Mouse (Mus musculus) spleen, postnatal 36 days (tissue): ENCODE measurements around the gene Eci1.
A peak's percentile ranks its signal among the peaks of the same experiment; 100 is the strongest.
"Not testable (repeated sequence)": the region's sequence is repeated elsewhere in the genome, so short reads cannot be mapped to it uniquely, and the experiment has no call there.

Experiments used
- DNase-seq, 2 experiments: peaks; one replicate each; pipeline ENCODE4 v3.0.0; 2022; ENCODE audit warnings: low spot score in 2 of 2, mixed read lengths in 1 of 2

Eci1 gene

GRCm38 (mm10) chr17:24440377-24440776 lies 13.9 kb downstream of the Eci1 start:
- no peak for DNase-seq

GRCm38 (mm10) chr17:24441148-24441547 lies 14.7 kb downstream of the Eci1 start:
- DNase-seq: no peak

GRCm38 (mm10) chr17:24442107-24442506 lies 15.7 kb downstream of the Eci1 start:
- no peak for DNase-seq

GRCm38 (mm10) chr17:24442632-24443155 lies 16.3 kb downstream of the Eci1 start, which contains the start of gene Dnase1l2:
Gene Dnase1l2, minus strand, starts transcription at chr17:24443105.
- DNase-seq: no peak

GRCm38 (mm10) chr17:24443409-24443808 lies 17.0 kb downstream of the Eci1 start:
- DNase-seq: no peak

- no peak for DNase-seq
Observed at GRCm38 (mm10) chr17:24446590-24446989, 20.1 kb downstream of the Eci1 start.

- DNase-seq: no peak
Observed at GRCm38 (mm10) chr17:24449507-24449906, 23.1 kb downstream of the Eci1 start.

GRCm38 (mm10) chr17:24451220-24451619 lies 24.8 kb downstream of the Eci1 start:
- DNase-seq: no peak

- DNase-seq: peak in 1 of 2 experiments; percentile 40
Observed at GRCm38 (mm10) chr17:24453372-24453771, 26.9 kb downstream of the Eci1 start.

- DNase-seq: no peak
Observed at GRCm38 (mm10) chr17:24454218-24454755, 27.8 kb downstream of the Eci1 start.

- peak; percentile 100 for DNase-seq
Observed at GRCm38 (mm10) chr17:24454756-24455522, 28.5 kb downstream of the Eci1 start.

GRCm38 (mm10) chr17:24455523-24456206 lies 29.2 kb downstream of the Eci1 start:
- not testable (repeated sequence) for DNase-seq

GRCm38 (mm10) chr17:24461580-24461979 lies 35.1 kb downstream of the Eci1 start:
- no peak for DNase-seq

GRCm38 (mm10) chr17:24462932-24463331 lies 36.5 kb downstream of the Eci1 start:
- DNase-seq: no peak

- DNase-seq: no peak
Observed at GRCm38 (mm10) chr17:24463374-24464133, 37.1 kb downstream of the Eci1 start.

- no peak for DNase-seq
Observed at GRCm38 (mm10) chr17:24468636-24469246, 42.3 kb downstream of the Eci1 start.

GRCm38 (mm10) chr17:24469336-24469909 lies 43.0 kb downstream of the Eci1 start:
- DNase-seq: no peak

- peak; percentile 98 for DNase-seq
Observed at GRCm38 (mm10) chr17:24469910-24470602, 43.6 kb downstream of the Eci1 start, which contains the start of the genes E4f1 and Pgp. Gene E4f1, minus strand, starts transcription at chr17:24470313. Gene Pgp, plus strand, starts transcription at chr17:24470392.

- DNase-seq: peak in 1 of 2 experiments; percentile 31
Observed at GRCm38 (mm10) chr17:24470701-24471527, 44.5 kb downstream of the Eci1 start.
